Mouse (Mus musculus) heart, adult 2 months (tissue): ENCODE measurements around the gene Proser3. TPM values are rescaled to one million over a fixed set of nuclear protein-coding genes. Genes with fewer than 3 reads are reported as not detected.

Experiments used
- DNase-seq, 2 experiments: peaks; one replicate each; pipeline ENCODE4 v3.0.0; 2021
- H3K27ac ChIP-seq: fragments of 200-600 bp; 2 replicates; pipeline ENCODE4 v1.8.1; 2022
- H3K27me3 ChIP-seq: fragments of 200-500 bp; 2 replicates; pipeline ENCODE4 v1.6.1; 2012; ENCODE audit warnings: mild to moderate bottlenecking, low read length, inconsistent platforms, mixed read lengths; ENCODE audit not compliant: control insufficient read depth, insufficient read depth
- H3K36me3 ChIP-seq: fragments of 200-500 bp; 2 replicates; pipeline ENCODE4 v1.6.1; 2012; ENCODE audit warnings: low read length, inconsistent platforms; ENCODE audit not compliant: control insufficient read depth, insufficient read depth
- H3K4me1 ChIP-seq: fragments of 200-500 bp; 2 replicates; pipeline ENCODE4 v1.6.1; 2011; ENCODE audit warnings: low read length; ENCODE audit not compliant: control insufficient read depth, insufficient read depth
- H3K4me3 ChIP-seq: fragments of 200-600 bp; 2 replicates; pipeline ENCODE4 v1.8.1; 2022
- H3K79me2 ChIP-seq: fragments of 200-500 bp; replicated peaks from 2 replicates; pipeline ENCODE4 v1.6.1; 2012; ENCODE audit warnings: mild to moderate bottlenecking, inconsistent platforms, low read length, moderate library complexity, mixed read lengths; ENCODE audit not compliant: control insufficient read depth, insufficient read depth
- H3K9ac ChIP-seq: fragments of 200-500 bp; 2 replicates; pipeline ENCODE4 v1.6.1; 2012; ENCODE audit warnings: low read depth, mild to moderate bottlenecking, control low read depth, inconsistent platforms, low read length, mixed read lengths
- CTCF ChIP-seq: fragments of 200-600 bp; IDR thresholded peaks from 2 replicates; pipeline ENCODE4 v1.8.1; 2022; ENCODE audit warnings: antibody characterized with exemption, mild to moderate bottlenecking, moderate library complexity
- EP300 ChIP-seq: fragments of 200-500 bp; IDR thresholded peaks from 2 replicates; pipeline ENCODE4 v1.6.1; 2011; ENCODE audit warnings: low read depth, low read length, control low read depth; ENCODE audit not compliant: insufficient read depth
- POLR2A ChIP-seq: fragments of 200-500 bp; IDR thresholded peaks from 2 replicates; pipeline ENCODE4 v1.6.1; 2011; ENCODE audit warnings: mild to moderate bottlenecking, low read depth, low read length, control low read depth; ENCODE audit not compliant: insufficient read depth
- WGBS: fragments of 180-500 bp; shearing (Covaris S2); methylation state at CpG from one replicate; pipeline ENCODE4 v1.1.7; 2018; 5-methylcytosine and 5-hydroxymethylcytosine counted together
- intact Hi-C: fragments of 180-260 bp; cut with DNase I; formaldehyde crosslinking; loops from one replicate; pipeline ENCODE4 v1.15.1; 2025
- long read RNA-seq: library from polyadenylated mRNA; stranded (forward); transcript quantifications from one replicate; pipeline ENCODE4 v2.0.0, GENCODE M21; 2021
- polyA plus RNA-seq: library from polyadenylated mRNA; depleted of rRNA; stranded (reverse); fragments of >200 nt; gene quantifications from 2 replicates; pipeline ENCODE4 v1.2.3, GENCODE M21; 2012; rRNA removed
- total RNA-seq, 2 experiments: library from RNA; stranded (reverse); gene quantifications; 2 replicates each; pipeline ENCODE4 v1.2.3; 2021

Proser3 gene
- total RNA-seq, result 1 to 10 TPM; 2.5 to 6.3 TPM
- polyA plus RNA-seq, result 5.6 and 5.8 TPM in 2 replicates
- long read RNA-seq, partial matches to known transcripts, result 1 of 4 reads
- long read RNA-seq, other reads (novel, unspliced or antisense), result 1 of 4 reads

DNA sequence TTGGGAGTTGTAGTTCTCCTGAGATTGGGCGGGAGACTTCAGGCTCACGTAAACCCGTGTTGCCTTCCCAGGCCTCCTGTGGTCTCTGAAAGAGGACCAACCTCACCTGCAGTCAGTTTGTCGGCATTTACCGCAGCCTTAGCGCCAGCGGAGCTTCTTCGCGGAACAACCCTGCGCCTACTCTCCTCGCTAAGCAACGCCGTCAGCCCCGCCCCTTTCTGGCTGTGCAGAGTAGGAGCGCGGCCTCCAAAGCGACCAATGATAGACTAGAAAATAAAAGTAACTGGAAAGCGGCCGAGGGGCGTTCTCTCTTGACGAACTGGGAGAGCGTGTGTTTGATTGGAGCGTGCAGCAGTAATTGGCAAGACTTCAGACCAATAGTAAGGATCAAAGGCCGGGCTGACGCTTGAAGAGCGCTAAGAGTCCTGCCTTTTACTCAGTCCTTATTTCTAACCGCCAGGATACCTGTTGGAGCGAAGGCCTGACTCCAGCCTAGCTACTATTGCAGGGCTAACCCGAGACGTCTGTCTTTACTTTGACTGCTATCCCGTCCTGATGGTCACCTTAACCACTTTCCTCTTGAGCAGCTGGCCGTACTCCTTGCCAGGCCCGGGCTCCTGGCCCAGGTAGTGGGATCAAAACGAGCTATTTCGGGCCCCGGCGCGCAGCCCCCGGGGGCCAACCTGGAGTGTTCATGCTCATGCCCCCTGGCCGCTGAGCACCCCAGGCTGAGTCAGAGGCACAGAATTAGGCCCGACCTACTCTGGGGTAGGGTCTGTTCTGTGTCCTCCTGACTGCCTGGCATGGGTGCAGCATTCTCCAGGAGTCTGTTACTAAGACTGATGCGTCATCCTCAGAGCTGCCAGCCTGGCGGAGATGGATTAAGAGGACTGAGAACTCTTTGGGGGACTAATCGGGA is at the start of gene Proser3, which contains the start of gene Hspb6:
Gene Proser3 (minus strand): TSS at position 198 of the 919 bp plus-strand sequence.
Gene Hspb6 (plus strand): TSS at position 77 of the 919 bp plus-strand sequence.
- peak; percentile 95 to 98 for DNase-seq
- peak; percentile 31 for TF ChIP-seq CTCF
- TF ChIP-seq POLR2A, result peak; percentile 97
- TF ChIP-seq EP300, result peak; percentile 60; the same call in 1 of the 2 replicates
- no peaks in the 10 kb centered on the region; the same call in 1 of the 2 replicates for H3K4me1 ChIP-seq
- H3K79me2 ChIP-seq, result no peaks in the 10 kb centered on the region
- peak within 1 kb of the TSS; percentile 80 for H3K9ac ChIP-seq
- H3K36me3 ChIP-seq, result no peaks in the 10 kb centered on the region
- intact Hi-C loops, result no loop called here
- under 1% methylated on average over 44 of the region's 44 CpGs for WGBS
- H3K27me3 ChIP-seq, result no peaks in the 10 kb centered on the region
- peak within 1 kb of the TSS; percentile 60 for H3K4me3 ChIP-seq
- peak within 1 kb of the TSS; percentile 99 for H3K27ac ChIP-seq

GRCm38 (mm10) chr7:30600651-30601050 is 48.6 kb upstream of the Proser3 start:
- intact Hi-C loops, result no loop called here
- WGBS, result 65% methylated on average over 7 of the region's 7 CpGs
- no peak overlapping the region for H3K9ac ChIP-seq
- no peak overlapping the region for H3K27ac ChIP-seq
- no peaks in the 10 kb centered on the region for H3K4me1 ChIP-seq
- H3K27me3 ChIP-seq, result no peaks in the 10 kb centered on the region
- TF ChIP-seq POLR2A (no peak), EP300 (no peak), CTCF (no peak)
- no peak overlapping the region for H3K4me3 ChIP-seq
- no peak for DNase-seq
- H3K36me3 ChIP-seq, result no peaks in the 10 kb centered on the region
- no peaks in the 10 kb centered on the region for H3K79me2 ChIP-seq

DNA sequence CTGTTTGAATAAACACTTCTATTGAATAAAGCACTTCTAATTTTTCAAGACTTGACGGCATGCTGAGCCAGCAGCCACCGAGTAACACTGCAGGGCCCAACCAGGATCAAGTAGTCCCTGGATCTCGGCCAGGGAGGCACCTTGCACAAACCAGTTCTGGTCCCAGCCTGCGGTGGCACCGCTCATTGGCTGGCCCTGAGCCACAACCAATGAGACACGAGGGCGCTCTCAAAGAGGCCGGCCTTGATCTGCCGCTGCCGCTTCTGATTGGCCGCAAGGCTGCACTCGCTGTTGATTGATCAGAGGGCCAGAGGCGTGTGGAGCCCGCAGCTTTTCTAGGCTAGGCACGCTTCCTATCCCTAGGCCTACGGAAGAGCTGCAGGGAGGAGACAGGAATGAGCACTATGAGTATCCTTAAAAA is 47.8 kb upstream of the Proser3 start:
- intact Hi-C loops, result loop anchor here (10.0 kb wide), 1 partner anchor 355 kb away; the partner anchor contains the start of gene Usf2
- peak; percentile 73 to 88 for DNase-seq
- Histone ChIP-seq H3K36me3 (no peaks in the 10 kb centered on the region), H3K79me2 (no peaks in the 10 kb centered on the region), H3K27me3 (no peaks in the 10 kb centered on the region), H3K4me1 (no peaks in the 10 kb centered on the region), H3K27ac (no peak overlapping the region), H3K9ac (no peak overlapping the region), H3K4me3 (no peak overlapping the region)
- WGBS, result under 1% methylated on average over 16 of the region's 16 CpGs
- TF ChIP-seq CTCF (no peak), EP300 (no peak), POLR2A (no peak)

DNA sequence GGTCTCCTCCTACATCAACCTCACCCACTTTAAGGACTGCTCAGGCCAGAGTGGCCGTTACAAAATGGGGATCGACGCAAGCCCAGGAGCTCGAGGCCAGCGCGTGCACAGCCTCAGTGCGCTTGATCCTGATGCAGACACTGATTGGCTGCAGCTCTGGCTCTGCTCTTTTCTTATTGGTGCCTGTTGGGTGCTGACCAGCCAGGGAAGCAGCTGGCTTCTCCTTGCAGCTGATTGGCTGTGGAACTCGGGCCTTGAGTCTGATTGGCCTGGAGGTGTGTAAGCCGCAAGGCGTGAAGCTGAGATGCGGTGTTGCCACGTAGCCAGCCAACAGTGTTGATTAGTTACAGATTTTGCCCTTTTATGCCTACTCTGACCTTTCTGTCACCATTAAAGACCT is 46.7 kb upstream of the Proser3 start, which contains the start of gene Zbtb32:
Gene Zbtb32 (minus strand): TSS at position 124 of the 400 bp plus-strand sequence.
- Histone ChIP-seq H3K79me2 (no peaks in the 10 kb centered on the region), H3K9ac (no peak within 1 kb of the TSS), H3K27me3 (no peaks in the 10 kb centered on the region), H3K36me3 (no peaks in the 10 kb centered on the region), H3K27ac (no peak within 1 kb of the TSS), H3K4me1 (no peaks in the 10 kb centered on the region), H3K4me3 (no peak within 1 kb of the TSS)
- intact Hi-C loops, result loop anchor here (10.0 kb wide), 1 partner anchor 356 kb away; the partner anchor contains the start of gene Usf2
- TF ChIP-seq POLR2A (no peak), CTCF (no peak), EP300 (no peak)
- DNase-seq, result no peak
- 91% methylated on average over 12 of the region's 12 CpGs for WGBS

DNA sequence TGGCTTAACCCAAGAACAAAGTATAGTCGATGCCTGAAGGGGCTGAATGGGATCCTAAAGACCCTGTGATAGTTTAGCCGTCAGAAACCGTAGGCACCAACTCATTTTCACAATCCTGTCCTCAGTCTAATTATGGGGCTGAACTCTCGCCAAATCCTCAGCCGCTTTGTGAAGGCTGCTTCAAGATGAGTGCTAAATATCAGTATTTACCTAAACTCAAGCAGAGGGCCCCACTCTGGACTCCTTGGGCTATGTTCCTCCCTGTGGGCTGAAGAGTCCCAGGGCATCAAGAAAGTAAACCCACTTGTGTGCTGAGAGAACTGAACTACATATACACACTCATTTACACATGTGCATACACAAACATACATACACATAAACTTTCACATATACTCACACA is 44.7 kb upstream of the Proser3 start:
- Histone ChIP-seq H3K9ac (no peak overlapping the region), H3K79me2 (no peaks in the 10 kb centered on the region), H3K4me1 (no peaks in the 10 kb centered on the region), H3K36me3 (no peaks in the 10 kb centered on the region), H3K27ac (no peak overlapping the region), H3K27me3 (no peaks in the 10 kb centered on the region), H3K4me3 (no peak overlapping the region)
- no peak for TF ChIP-seq POLR2A
- no peak for TF ChIP-seq CTCF
- WGBS, result 60% methylated on average over 5 of the region's 5 CpGs
- intact Hi-C loops, result loop anchor here (10.0 kb wide), 1 partner anchor 358 kb away; the partner anchor contains the start of gene Usf2
- DNase-seq, result no peak
